Mouse (Mus musculus): ENCODE data around the gene Rnf216. TPM values are rescaled to one million over a fixed set of nuclear protein-coding genes. Genes with fewer than 3 reads are reported as not detected.

Gene Rnf216
- polyA plus RNA-seq, 1 experiment = 17.7 TPM

- TF ChIP-seq GATA1 (IDR thresholded peaks at IDR 0.05; ENCODE audit: borderline replicate concordance, low read length) (no peak), FLI1 (IDR thresholded peaks at IDR 0.05; ENCODE audit: low read length) (no peak)
These were observed 46.2 kb downstream of the Rnf216 start for GRCm38 (mm10) chr5:143066551-143066958.

GRCm38 (mm10) chr5:143066096-143066495 is 46.7 kb downstream of the Rnf216 start:
- H3K4me1 ChIP-seq = peaks cover 36% of the 10 kb centered on the region
- TF ChIP-seq GATA1 (IDR thresholded peaks at IDR 0.05; ENCODE audit: borderline replicate concordance, low read length) (no peak), FLI1 (IDR thresholded peaks at IDR 0.05; ENCODE audit: low read length) (no peak)
- H3K36me3 ChIP-seq (replicated peaks; ENCODE audit: low read length) = peaks cover 81% of the 10 kb centered on the region
- H3K9me3 ChIP-seq = no peaks in the 10 kb centered on the region
- no peak overlapping the region for H3K4me3 ChIP-seq (replicated peaks)
- no peaks in the 10 kb centered on the region for H3K27me3 ChIP-seq (replicated peaks)

More at GRCm38 (mm10) chr5:143066551-143066958, 46.2 kb downstream of the Rnf216 start:
- Histone ChIP-seq H3K4me1 (peaks cover 31% of the 10 kb centered on the region), H3K36me3 (replicated peaks; ENCODE audit: low read length) (peaks cover 76% of the 10 kb centered on the region), H3K9me3 (no peaks in the 10 kb centered on the region), H3K27me3 (replicated peaks) (no peaks in the 10 kb centered on the region), H3K4me3 (replicated peaks) (no peak overlapping the region)

- H3K36me3 ChIP-seq (replicated peaks; ENCODE audit: low read length) = peaks cover 88% of the 10 kb centered on the region
- H3K4me3 ChIP-seq (replicated peaks) = no peak overlapping the region
- no peaks in the 10 kb centered on the region for H3K27me3 ChIP-seq (replicated peaks)
- TF ChIP-seq FLI1 (IDR thresholded peaks at IDR 0.05; ENCODE audit: low read length) = no peak
- TF ChIP-seq GATA1 (IDR thresholded peaks at IDR 0.05; ENCODE audit: borderline replicate concordance, low read length) = no peak
- peaks cover 43% of the 10 kb centered on the region for H3K4me1 ChIP-seq
- H3K9me3 ChIP-seq = no peaks in the 10 kb centered on the region
These were observed 47.6 kb downstream of the Rnf216 start for GRCm38 (mm10) chr5:143065230-143065629.

- peaks cover 73% of the 10 kb centered on the region for H3K4me1 ChIP-seq
- H3K9me3 ChIP-seq = no peaks in the 10 kb centered on the region
- no peak for TF ChIP-seq FLI1 (IDR thresholded peaks at IDR 0.05; ENCODE audit: low read length)
- TF ChIP-seq GATA1 (IDR thresholded peaks at IDR 0.05; ENCODE audit: borderline replicate concordance, low read length) = no peak
- no peaks in the 10 kb centered on the region for H3K27me3 ChIP-seq (replicated peaks)
- no peak overlapping the region for H3K4me3 ChIP-seq (replicated peaks)
- peaks cover 93% of the 10 kb centered on the region for H3K36me3 ChIP-seq (replicated peaks; ENCODE audit: low read length)
These were observed 50.5 kb downstream of the Rnf216 start for GRCm38 (mm10) chr5:143062251-143062650.

GRCm38 (mm10) chr5:143061511-143061910 is 51.3 kb downstream of the Rnf216 start:
- no peak overlapping the region for H3K4me3 ChIP-seq (replicated peaks)
- peaks cover 74% of the 10 kb centered on the region for H3K4me1 ChIP-seq
- H3K36me3 ChIP-seq (replicated peaks; ENCODE audit: low read length) = peaks cover 90% of the 10 kb centered on the region
- TF ChIP-seq GATA1 (IDR thresholded peaks at IDR 0.05; ENCODE audit: borderline replicate concordance, low read length) (no peak), FLI1 (IDR thresholded peaks at IDR 0.05; ENCODE audit: low read length) (no peak)
- no peaks in the 10 kb centered on the region for H3K27me3 ChIP-seq (replicated peaks)
- H3K9me3 ChIP-seq = no peaks in the 10 kb centered on the region

- TF ChIP-seq FLI1 (IDR thresholded peaks at IDR 0.05; ENCODE audit: low read length) (no peak), GATA1 (IDR thresholded peaks at IDR 0.05; ENCODE audit: borderline replicate concordance, low read length) (no peak)
- Histone ChIP-seq H3K4me1 (peaks cover 74% of the 10 kb centered on the region), H3K9me3 (no peaks in the 10 kb centered on the region), H3K36me3 (replicated peaks; ENCODE audit: low read length) (peaks cover 90% of the 10 kb centered on the region), H3K27me3 (replicated peaks) (no peaks in the 10 kb centered on the region), H3K4me3 (replicated peaks) (no peak overlapping the region)
These were observed 51.9 kb downstream of the Rnf216 start for GRCm38 (mm10) chr5:143060774-143061385.

GRCm38 (mm10) chr5:143059958-143060357 is 52.8 kb downstream of the Rnf216 start:
- H3K27me3 ChIP-seq (replicated peaks) = no peaks in the 10 kb centered on the region
- peaks cover 82% of the 10 kb centered on the region for H3K36me3 ChIP-seq (replicated peaks; ENCODE audit: low read length)
- no peak overlapping the region for H3K4me3 ChIP-seq (replicated peaks)
- TF ChIP-seq GATA1 (IDR thresholded peaks at IDR 0.05; ENCODE audit: borderline replicate concordance, low read length) (no peak), FLI1 (IDR thresholded peaks at IDR 0.05; ENCODE audit: low read length) (no peak)
- H3K4me1 ChIP-seq = peaks cover 73% of the 10 kb centered on the region
- no peaks in the 10 kb centered on the region for H3K9me3 ChIP-seq

GRCm38 (mm10) chr5:143059182-143059581 is 53.6 kb downstream of the Rnf216 start:
- H3K9me3 ChIP-seq = no peaks in the 10 kb centered on the region
- no peaks in the 10 kb centered on the region for H3K27me3 ChIP-seq (replicated peaks)
- H3K4me3 ChIP-seq (replicated peaks) = no peak overlapping the region
- H3K4me1 ChIP-seq = peaks cover 76% of the 10 kb centered on the region
- peaks cover 81% of the 10 kb centered on the region for H3K36me3 ChIP-seq (replicated peaks; ENCODE audit: low read length)
- no peak for TF ChIP-seq GATA1 (IDR thresholded peaks at IDR 0.05; ENCODE audit: borderline replicate concordance, low read length)
- no peak for TF ChIP-seq FLI1 (IDR thresholded peaks at IDR 0.05; ENCODE audit: low read length)

- peaks cover 81% of the 10 kb centered on the region for H3K4me1 ChIP-seq
- TF ChIP-seq GATA1 (IDR thresholded peaks at IDR 0.05; ENCODE audit: borderline replicate concordance, low read length) (no peak), FLI1 (IDR thresholded peaks at IDR 0.05; ENCODE audit: low read length) (no peak)
- H3K4me3 ChIP-seq (replicated peaks) = no peak overlapping the region
- H3K36me3 ChIP-seq (replicated peaks; ENCODE audit: low read length) = peaks cover 81% of the 10 kb centered on the region
- no peaks in the 10 kb centered on the region for H3K9me3 ChIP-seq
- H3K27me3 ChIP-seq (replicated peaks) = no peaks in the 10 kb centered on the region
These were observed 54.1 kb downstream of the Rnf216 start for GRCm38 (mm10) chr5:143058675-143059074.

GRCm38 (mm10) chr5:143058208-143058607 is 54.6 kb downstream of the Rnf216 start:
- Histone ChIP-seq H3K27me3 (replicated peaks) (no peaks in the 10 kb centered on the region), H3K4me3 (replicated peaks) (no peak overlapping the region), H3K4me1 (peaks cover 86% of the 10 kb centered on the region), H3K9me3 (no peaks in the 10 kb centered on the region), H3K36me3 (replicated peaks; ENCODE audit: low read length) (peaks cover 81% of the 10 kb centered on the region)
- TF ChIP-seq FLI1 (IDR thresholded peaks at IDR 0.05; ENCODE audit: low read length) (no peak), GATA1 (IDR thresholded peaks at IDR 0.05; ENCODE audit: borderline replicate concordance, low read length) (no peak)

Data from megakaryocyte, embryonic 14.5 days (primary cell).